Mouse (Mus musculus): ENCODE measurements around the gene Ppil3.

The Ppil3 gene

DNA sequence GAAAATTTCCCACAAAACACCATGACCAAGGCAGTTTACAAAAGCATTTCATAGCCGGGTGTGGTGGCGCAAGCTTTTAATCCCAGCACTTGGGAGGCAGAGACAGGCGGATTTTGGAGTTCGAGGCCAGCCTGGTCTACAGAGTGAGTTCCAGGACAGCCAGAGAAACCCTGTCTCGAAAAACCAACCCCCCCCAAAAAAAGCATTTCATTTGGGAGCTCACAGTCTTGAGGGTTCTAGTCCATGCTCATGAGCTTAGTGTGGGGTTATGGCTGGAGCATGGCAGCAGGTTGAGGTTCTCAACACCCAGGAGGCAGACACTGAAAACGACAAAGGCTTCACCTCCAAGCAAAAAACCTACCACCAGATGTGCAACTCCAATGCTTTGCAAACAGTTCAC lies 37.1 kb downstream of the Ppil3 start:
- no peak for DNase-seq

- no peak for DNase-seq
These were observed 38.0 kb downstream of the Ppil3 start for GRCm38 (mm10) chr1:58407321-58407720.

- no peak for DNase-seq
These were observed 41.5 kb downstream of the Ppil3 start for GRCm38 (mm10) chr1:58403745-58404144.

DNA sequence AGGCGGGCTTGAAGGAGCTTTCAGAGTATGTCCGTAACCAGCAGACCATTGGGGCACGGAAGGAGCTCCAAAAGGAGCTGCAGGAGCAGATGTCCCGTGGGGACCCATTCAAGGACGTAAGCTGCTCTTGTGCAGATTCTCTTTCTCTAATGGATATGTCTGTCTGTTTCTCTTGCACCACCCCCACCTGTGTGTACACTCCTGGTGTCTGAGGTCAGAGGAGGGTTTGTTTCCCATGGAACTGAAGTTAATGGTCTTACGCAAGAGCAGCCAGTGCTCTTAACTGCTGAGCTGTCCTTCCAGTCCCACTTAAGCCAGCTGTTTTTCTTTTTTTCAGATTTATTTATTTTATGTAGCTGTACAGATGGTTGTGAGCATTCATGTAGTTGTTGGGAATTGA lies 43.9 kb downstream of the Ppil3 start:
- no peak for DNase-seq

GRCm38 (mm10) chr1:58397731-58398130 lies 47.6 kb downstream of the Ppil3 start:
- DNase-seq, result no peak

DNA sequence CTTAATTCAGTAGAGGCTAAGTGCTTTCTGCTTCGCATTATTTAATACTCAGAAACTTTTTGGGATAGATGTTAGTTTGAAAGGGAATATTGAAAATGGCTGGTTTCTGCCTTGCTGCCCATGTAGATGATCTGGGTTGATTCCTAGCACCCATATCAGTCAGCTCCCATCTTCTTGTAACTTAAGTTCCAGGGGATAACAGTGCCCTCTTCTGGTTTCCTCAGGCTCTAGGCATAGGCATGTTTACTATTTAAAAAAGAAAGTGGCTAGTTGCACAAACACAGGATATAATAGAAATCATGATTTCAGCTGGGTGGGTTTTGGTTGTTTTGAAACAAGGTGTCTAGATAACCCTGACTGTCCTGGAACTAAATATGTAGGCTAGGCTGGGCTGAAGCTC lies 49.1 kb downstream of the Ppil3 start:
- no peak for DNase-seq

DNA sequence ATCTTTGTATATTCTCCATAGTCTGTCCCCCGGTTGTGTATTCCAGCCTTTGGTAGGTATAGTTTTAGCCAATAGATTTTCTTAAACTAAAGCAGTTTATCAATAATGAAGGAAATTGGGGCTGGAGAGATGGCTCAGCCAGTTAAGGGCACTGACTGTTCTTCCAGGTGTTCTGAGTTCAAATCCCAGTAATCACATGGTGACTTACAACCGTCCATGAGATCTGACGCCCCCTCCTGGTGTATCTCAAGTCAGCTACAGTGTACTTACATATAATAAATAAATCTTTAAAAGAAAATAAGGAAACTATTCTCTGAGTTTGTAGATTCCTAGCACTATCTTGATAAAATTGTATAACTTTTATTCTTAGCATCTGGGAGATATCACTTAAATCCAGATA lies 49.9 kb downstream of the Ppil3 start:
- no peak for DNase-seq

DNA sequence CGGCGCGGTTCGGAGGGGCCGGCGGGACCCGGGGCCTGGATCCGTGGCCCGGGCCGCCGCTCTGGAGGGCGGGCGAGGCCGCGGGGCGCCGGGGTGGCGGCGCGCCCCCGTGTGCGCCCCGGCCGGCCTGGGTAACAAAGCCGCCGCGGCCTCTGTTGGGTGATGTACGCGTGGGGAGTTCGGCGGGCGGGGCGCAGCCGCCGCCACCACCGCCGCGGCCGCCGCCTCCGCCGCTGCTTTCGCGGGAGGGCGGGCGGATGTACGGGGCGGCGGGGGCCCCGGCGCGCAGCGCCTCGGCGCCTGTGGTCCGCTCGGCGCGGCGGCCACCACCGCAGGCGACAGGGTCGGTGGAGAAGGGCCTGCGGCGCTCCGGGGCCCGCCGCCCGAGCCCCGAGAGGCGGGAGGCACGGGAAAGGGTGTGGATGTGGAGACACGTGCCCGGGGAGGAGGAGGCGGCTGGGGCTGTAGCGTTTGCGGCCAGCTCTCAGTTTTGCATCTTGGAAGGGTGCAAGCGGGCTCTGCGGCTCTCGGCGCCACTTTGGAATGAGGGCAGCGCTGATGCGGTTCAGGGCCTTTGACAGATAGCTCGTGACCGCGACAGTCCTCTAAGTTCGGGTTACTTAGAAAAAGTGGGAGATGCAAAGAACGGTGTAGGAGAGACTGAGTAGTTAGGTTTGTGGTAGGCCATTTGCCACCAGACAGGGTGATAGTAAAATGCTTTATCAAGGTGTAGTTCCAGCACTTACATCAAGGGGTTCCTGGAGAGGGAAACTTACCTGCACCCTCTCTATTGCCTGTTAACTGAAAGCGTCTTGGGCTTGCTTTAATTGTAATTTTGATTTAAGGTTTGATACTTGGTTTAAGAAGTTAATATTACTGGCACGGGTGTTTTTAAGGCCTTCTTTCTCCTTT lies 51.7 kb downstream of the Ppil3 start:
- DNase-seq, result peak; percentile 42

DNA sequence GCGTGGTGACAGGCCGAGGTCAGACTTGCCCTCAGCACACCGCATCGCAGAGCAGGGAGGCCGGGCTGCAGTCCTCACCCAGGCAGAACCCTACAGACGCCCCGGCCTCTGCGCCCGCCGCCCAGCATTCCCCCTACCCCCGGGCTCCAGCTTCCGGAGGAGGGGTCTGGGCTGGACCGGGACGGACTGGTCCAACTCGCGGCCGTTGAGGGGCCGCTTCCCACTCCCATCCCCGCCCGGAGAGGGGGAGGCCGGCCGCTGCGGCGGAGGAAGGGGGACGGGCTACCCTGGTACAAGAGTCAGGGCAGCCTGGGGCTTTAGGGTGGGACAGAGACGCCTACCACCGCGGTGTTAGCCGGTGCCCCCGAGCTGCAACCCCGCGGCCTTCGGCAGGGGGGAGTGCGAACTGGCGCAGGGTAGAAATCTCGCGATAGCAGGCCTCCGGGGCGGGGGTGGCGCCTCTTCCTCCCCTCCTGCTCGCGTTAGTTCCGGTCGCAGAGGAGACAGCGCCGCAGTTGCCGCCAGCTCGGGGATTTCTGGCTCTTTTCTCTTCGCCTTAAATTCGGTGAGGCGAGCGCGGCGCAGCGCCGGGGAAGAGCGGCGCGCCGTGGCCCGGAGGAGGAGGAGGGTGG lies 52.5 kb downstream of the Ppil3 start, which contains the start of gene Bzw1:
Bzw1 (plus strand) TSS at position 247 of the 632 bp plus-strand sequence.
- DNase-seq, result peak; percentile 93

DNA sequence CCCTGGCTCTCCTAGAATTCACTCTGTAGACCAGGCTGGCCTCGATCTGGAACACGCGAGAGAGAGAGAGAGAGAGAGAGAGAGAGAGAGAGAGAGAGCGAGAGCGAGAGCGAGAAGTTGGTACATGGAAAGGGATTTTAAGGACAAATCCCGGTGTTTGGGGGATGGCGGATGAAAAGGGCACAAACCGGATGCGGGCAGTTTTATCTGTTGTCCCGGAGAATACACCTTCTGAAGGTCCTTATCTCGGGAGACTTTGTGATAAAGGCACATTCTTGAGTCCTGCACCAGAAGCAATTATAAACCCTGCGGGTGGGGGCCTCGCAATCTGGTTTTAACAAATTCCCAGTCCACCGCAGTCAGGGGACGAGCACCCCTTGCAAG lies 53.0 kb downstream of the Ppil3 start:
- no peak for DNase-seq

DNA sequence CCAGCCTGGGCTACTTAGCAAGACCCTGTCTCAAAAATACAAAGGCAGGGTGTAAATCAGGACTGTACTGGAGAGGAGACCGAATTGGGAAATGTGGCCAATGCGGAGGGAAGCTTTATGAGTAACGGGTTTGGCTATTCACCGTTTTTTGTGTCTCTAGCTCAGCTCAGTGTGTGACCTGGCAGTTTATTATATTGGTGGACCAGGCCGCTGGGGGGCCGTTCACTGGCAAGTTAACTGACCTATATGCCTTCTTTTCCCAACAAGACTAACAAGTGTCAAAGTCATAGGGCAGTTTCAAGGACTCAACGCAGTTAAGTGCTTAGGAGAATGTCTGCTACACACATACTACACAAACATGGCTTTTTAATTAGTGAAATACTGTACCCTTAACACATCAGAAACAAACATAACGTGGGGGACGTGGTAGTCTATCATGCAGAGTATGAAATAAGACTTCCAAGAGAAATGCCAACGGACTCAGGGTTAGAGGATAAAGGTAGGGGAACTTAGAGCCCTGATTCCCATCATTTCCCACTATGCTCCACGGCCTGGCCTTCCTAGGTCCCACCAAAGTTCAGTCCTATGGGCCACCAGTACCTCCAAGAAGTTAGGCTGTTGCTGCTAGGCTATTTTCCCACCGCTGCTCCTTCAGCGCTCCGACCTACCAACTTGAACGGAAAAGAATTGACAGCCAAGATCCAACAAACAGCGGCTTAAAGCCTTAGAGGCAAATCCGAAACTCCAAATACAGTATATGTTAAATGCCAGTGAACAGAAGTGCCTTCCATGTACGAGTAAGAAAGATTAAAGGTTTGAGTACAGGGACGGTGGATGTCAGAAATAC lies 53.6 kb downstream of the Ppil3 start:
- no peak for DNase-seq

- DNase-seq, result no peak
These were observed 62.6 kb downstream of the Ppil3 start for GRCm38 (mm10) chr1:58382586-58383281.
